Comparison of ENCODE assay signal across 8 mouse cellular contexts in the genomic region with DNA sequence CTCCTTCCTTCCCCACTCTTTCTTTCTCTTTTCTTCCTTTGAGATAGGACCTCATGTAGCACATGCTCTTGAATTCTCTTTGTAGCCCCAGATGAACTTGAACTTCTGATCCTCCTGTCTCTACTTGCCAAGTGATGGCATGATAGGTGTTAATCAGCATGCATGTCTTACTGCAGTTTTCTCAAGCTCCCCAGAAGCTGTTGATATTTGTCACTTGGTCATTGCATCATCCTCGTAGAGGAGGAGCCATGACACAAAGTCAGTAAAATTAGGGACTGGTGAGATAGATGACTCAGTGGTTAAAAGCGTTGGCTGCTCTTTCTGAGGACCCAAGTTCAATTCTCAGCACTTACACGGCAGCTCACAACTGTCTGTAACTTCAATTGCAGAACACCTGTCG.
"Had no signal": no experiment of that assay in that cellular context is flagged by ENCODE, and none has a peak within 500 bp of the region (broad histone marks: within the 10 kb centered on the region; RNA-seq: fewer than 3 reads in every experiment).

No protein-coding gene starts in this region.

- H3K4me3 ChIP-seq: lung, embryonic 15.5 days; megakaryocyte, embryonic 14.5 days; midbrain, embryonic 10.5 days; midbrain, embryonic 12.5 days; neural tube, embryonic 12.5 days; stomach, embryonic 15.5 days had no signal

- H3K4me2 ChIP-seq: lung, embryonic 15.5 days; midbrain, embryonic 12.5 days; neural tube, embryonic 12.5 days; stomach, embryonic 15.5 days had no signal

- H3K27ac ChIP-seq: lung, embryonic 15.5 days; macrophage; midbrain, embryonic 10.5 days; midbrain, embryonic 12.5 days; neural tube, embryonic 12.5 days; stomach, embryonic 15.5 days; stomach, postnatal 0 days had no signal

- H3K9me3 ChIP-seq: lung, embryonic 15.5 days; megakaryocyte, embryonic 14.5 days; midbrain, embryonic 10.5 days; midbrain, embryonic 12.5 days; neural tube, embryonic 12.5 days; stomach, embryonic 15.5 days had no signal

- H3K27me3 ChIP-seq: lung, embryonic 15.5 days; midbrain, embryonic 12.5 days; neural tube, embryonic 12.5 days; stomach, embryonic 15.5 days had no signal

- H3K36me3 ChIP-seq: lung, embryonic 15.5 days; midbrain, embryonic 10.5 days; midbrain, embryonic 12.5 days; neural tube, embryonic 12.5 days; stomach, embryonic 15.5 days had no signal

- H3K9ac ChIP-seq: lung, embryonic 15.5 days; midbrain, embryonic 12.5 days; neural tube, embryonic 12.5 days; stomach, embryonic 15.5 days had no signal
